Mouse (Mus musculus) hindbrain, embryonic 16.5 days (tissue): ENCODE data around the gene Nr3c2. TPM values are rescaled to one million over a fixed set of nuclear protein-coding genes. Genes with fewer than 3 reads are reported as not detected.

Experiments used
- ATAC-seq: fragments of 200-750 bp; cut with Nextera tagmentation; 2 replicates; pipeline ENCODE4 v1.8.0; 2017; ENCODE audit warnings: moderate TSS enrichment, moderate library complexity
- H3K27ac ChIP-seq: fragments of 300-500 bp; sonication (generic); 2 replicates; pipeline ENCODE4 v1.5.1; 2014; ENCODE audit warnings: low read depth, mild to moderate bottlenecking, control low read depth, low read length, moderate library complexity
- H3K27me3 ChIP-seq: fragments of 300-500 bp; sonication (generic); replicated peaks from 2 replicates; pipeline ENCODE4 v1.6.1; 2014; ENCODE audit warnings: low read length; ENCODE audit not compliant: control insufficient read depth, insufficient read depth
- H3K36me3 ChIP-seq: fragments of 300-500 bp; sonication (generic); 2 replicates; pipeline ENCODE4 v1.6.1; 2014; ENCODE audit warnings: mild to moderate bottlenecking, low read length, moderate library complexity, mixed read lengths; ENCODE audit not compliant: control insufficient read depth, insufficient read depth
- H3K4me1 ChIP-seq: fragments of 300-500 bp; sonication (generic); 2 replicates; pipeline ENCODE4 v1.6.1; 2014; ENCODE audit warnings: low read depth, low read length; ENCODE audit not compliant: control insufficient read depth, insufficient read depth
- H3K4me2 ChIP-seq: fragments of 300-500 bp; sonication (generic); 2 replicates; pipeline ENCODE4 v1.6.1; 2014; ENCODE audit warnings: mild to moderate bottlenecking, low read length, control low read depth, moderate library complexity
- H3K4me3 ChIP-seq: fragments of 300-500 bp; sonication (generic); 2 replicates; pipeline ENCODE4 v1.5.1; 2014; ENCODE audit warnings: mild to moderate bottlenecking, low read length, control low read depth, moderate library complexity
- H3K9ac ChIP-seq: fragments of 300-500 bp; sonication (generic); 2 replicates; pipeline ENCODE4 v1.6.1; 2014; ENCODE audit warnings: low read depth, mild to moderate bottlenecking, control low read depth, low read length, moderate library complexity
- H3K9me3 ChIP-seq: fragments of 300-500 bp; sonication (generic); 2 replicates; pipeline ENCODE4 v1.6.1; 2014; ENCODE audit warnings: mild to moderate bottlenecking, low read length, moderate library complexity; ENCODE audit not compliant: control insufficient read depth
- WGBS: fragments of 180-500 bp; shearing (Covaris S2); extraction: QIAGEN DNeasy Blood & Tissue Kit; methylation state at CpG from one replicate; pipeline ENCODE4 v1.1.7; 2014; 5-methylcytosine and 5-hydroxymethylcytosine counted together
- polyA plus RNA-seq: library from polyadenylated mRNA; unstranded; fragments of >200 nt; fragmentation: Nextera tagmentation; extraction: Ambion mirVana; gene quantifications from 2 replicates; pipeline ENCODE4 v1.2.1, GENCODE M21; 2015

Nr3c2 gene
- polyA plus RNA-seq, 1 experiment from 2014 or later, result 4.8 TPM

DNA sequence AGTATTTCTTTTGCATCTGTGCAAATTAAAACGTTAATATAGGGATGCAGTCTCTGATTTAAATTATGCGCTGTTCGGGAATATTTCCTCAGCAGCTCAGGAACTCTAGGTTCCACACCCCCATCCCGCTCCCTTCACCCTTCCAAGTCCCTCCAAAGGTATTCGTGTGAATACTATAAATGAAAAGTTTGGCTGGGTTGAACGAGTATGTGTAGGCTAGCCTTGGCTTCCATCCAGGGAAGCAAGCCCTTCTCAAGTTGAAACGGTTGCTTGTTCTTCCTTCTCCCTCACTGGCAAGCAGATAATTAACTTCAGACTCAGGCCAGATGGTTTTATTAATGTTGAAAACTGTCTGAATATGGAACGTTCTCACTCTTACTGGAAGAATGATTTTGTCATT is 186.8 kb downstream of the Nr3c2 start:
- no peaks in the 10 kb centered on the region for H3K9me3 ChIP-seq
- no peaks in the 10 kb centered on the region for H3K27me3 ChIP-seq
- ATAC-seq, result no peak
- no peak overlapping the region for H3K9ac ChIP-seq
- no peaks in the 10 kb centered on the region for H3K4me1 ChIP-seq
- 70% methylated on average over 8 of the region's 8 CpGs for WGBS
- no peak overlapping the region for H3K4me2 ChIP-seq
- H3K36me3 ChIP-seq, result no peaks in the 10 kb centered on the region
- no peak overlapping the region for H3K27ac ChIP-seq
- no peak overlapping the region for H3K4me3 ChIP-seq

DNA sequence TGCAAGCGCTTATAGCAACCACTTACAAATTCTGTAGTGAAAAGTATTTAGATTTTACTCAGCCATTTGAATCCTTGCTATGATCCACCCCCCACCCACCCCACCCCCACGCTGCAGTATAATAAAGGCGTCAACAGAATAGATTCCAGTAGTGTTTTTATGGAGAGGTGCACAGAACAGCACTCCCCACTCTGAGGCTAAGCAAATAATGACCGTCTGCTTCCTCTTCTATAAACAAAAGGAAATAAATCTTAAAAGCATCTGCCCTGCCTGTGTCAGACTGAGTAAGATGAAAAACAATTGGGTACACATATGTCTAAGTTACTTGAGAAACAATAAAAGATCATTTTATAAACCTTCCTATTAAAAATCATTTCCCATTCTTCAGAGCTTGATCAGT is 197.5 kb downstream of the Nr3c2 start:
- Histone ChIP-seq H3K4me2 (no peak overlapping the region), H3K9ac (no peak overlapping the region), H3K9me3 (no peaks in the 10 kb centered on the region), H3K4me1 (no peaks in the 10 kb centered on the region), H3K36me3 (no peaks in the 10 kb centered on the region), H3K4me3 (no peak overlapping the region), H3K27ac (no peak overlapping the region), H3K27me3 (no peaks in the 10 kb centered on the region)
- WGBS, result 59% methylated on average over 4 of the region's 4 CpGs
- no peak for ATAC-seq

DNA sequence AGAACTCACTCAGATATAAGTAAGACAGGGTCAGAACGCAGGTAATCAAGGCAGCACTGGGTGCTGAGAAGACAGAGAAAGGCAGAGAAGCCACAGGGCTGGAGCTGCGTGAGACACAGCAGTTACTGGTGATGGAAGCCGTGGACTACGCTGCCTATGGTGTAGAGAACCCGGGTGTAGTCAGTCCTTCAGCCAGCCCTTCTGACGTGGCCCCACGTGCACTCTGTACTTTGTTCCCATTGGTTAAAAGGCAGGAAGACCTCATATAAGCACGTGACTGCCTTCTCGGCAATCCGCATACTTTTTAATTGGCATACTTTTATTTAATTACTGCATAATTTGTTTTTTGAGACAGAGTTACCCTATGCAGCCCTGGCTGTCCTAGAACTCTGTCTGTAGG is 198.9 kb downstream of the Nr3c2 start:
- Histone ChIP-seq H3K9me3 (no peaks in the 10 kb centered on the region), H3K36me3 (no peaks in the 10 kb centered on the region), H3K27ac (no peak overlapping the region), H3K4me3 (no peak overlapping the region), H3K4me1 (no peaks in the 10 kb centered on the region), H3K9ac (no peak overlapping the region), H3K4me2 (no peak overlapping the region), H3K27me3 (no peaks in the 10 kb centered on the region)
- WGBS, result 88% methylated on average over 10 of the region's 10 CpGs
- no peak for ATAC-seq

DNA sequence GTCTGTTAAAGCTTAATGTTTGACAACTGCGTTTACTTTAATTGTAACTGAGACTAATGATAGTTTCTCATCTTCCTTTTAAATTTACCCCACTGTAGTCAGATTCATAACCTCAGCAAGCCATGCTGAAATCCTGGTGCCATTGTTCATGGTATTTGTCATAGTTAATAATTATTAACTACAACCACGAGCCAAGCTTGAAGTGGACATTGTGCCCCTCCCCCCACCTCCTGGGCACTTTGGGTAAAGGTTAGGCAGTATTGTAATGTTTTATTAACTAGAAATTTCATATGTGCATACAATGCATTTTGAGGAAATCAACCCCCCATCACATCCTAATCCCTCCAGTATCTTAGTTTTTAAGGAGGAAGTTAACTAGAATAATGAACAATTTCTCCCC is 201.1 kb downstream of the Nr3c2 start:
- Histone ChIP-seq H3K4me1 (no peaks in the 10 kb centered on the region), H3K36me3 (no peaks in the 10 kb centered on the region), H3K9me3 (no peaks in the 10 kb centered on the region), H3K4me3 (no peak overlapping the region), H3K9ac (no peak overlapping the region), H3K4me2 (no peak overlapping the region), H3K27ac (no peak overlapping the region), H3K27me3 (no peaks in the 10 kb centered on the region)
- 79% methylated on average over 2 of the region's 2 CpGs for WGBS
- ATAC-seq, result no peak

DNA sequence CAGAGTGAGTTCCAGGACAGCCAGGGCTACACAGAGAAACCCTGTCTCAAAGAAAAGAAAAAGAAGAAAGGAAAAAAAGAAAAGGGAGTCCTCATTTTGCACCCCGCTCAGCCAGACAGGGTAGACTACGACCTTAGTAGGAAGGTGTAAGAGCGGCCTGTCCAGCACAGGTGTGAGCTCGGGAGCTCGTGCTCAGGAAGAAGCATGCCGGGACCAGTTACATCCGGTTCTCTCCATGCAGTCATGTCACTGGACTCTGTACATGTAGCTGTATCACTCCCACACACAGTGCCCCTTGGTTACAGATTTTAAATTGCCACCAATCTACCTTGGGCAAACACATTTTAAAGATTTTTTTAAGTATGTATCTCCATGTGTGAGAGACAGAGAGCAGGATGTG is 203.6 kb downstream of the Nr3c2 start:
- Histone ChIP-seq H3K4me1 (no peaks in the 10 kb centered on the region), H3K9ac (no peak overlapping the region), H3K36me3 (no peaks in the 10 kb centered on the region), H3K4me3 (no peak overlapping the region), H3K9me3 (no peaks in the 10 kb centered on the region), H3K27me3 (no peaks in the 10 kb centered on the region), H3K4me2 (no peak overlapping the region), H3K27ac (no peak overlapping the region)
- WGBS, result 95% methylated on average over 7 of the region's 7 CpGs
- ATAC-seq, result no peak

DNA sequence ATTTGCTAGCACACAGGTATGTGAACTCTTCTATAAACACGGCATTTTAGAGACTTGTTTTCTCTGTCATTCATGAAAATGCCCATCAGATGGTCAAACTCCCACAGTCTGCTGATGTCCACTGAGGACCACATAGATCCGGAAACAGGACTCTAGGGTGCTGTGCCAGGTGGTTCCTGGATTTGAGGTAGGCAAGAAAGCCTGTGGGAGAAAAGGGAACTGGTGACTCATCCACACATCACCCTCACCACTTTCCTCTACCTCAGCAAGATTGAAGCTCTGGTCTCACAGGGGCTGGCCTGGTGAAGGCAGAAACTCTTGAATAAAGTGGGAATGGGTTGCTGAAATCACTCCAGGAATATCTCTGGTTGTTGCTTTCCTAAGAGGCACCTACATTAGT is 213.5 kb downstream of the Nr3c2 start:
- ATAC-seq, result no peak
- 94% methylated on average over 2 of the region's 2 CpGs for WGBS

DNA sequence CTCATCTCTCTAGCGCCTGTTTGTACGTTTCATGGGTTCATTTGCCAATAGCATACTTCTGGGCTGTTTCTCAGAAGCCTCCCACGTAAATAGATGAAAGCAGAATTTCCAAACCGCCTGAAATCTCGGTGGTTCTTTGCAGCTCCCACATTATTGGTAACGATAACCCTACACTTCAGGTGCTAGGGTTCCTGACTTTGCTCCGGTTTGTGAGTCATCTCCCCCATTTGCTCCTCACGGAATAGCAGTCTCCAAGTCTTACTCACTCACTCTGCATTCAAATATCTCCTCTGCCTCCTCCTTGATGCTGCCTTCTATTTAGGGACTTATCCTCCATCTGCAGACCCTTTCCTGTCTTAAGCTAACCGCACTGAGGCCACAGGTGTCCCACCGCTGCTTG is 215.5 kb downstream of the Nr3c2 start:
- Histone ChIP-seq H3K27me3 (no peaks in the 10 kb centered on the region), H3K36me3 (no peaks in the 10 kb centered on the region), H3K27ac (no peak overlapping the region), H3K9ac (no peak overlapping the region), H3K9me3 (no peaks in the 10 kb centered on the region), H3K4me3 (no peak overlapping the region), H3K4me1 (no peaks in the 10 kb centered on the region), H3K4me2 (no peak overlapping the region)
- 89% methylated on average over 10 of the region's 10 CpGs for WGBS
- ATAC-seq, result no peak

More for the DNA sequence above, 213.5 kb downstream of the Nr3c2 start:
- no peak overlapping the region for H3K4me2 ChIP-seq
- no peak overlapping the region for H3K4me3 ChIP-seq
- no peak overlapping the region for H3K9ac ChIP-seq
- H3K36me3 ChIP-seq, result no peaks in the 10 kb centered on the region
- no peaks in the 10 kb centered on the region for H3K27me3 ChIP-seq
- no peak overlapping the region for H3K27ac ChIP-seq
- H3K9me3 ChIP-seq, result no peaks in the 10 kb centered on the region
- no peaks in the 10 kb centered on the region for H3K4me1 ChIP-seq

DNA sequence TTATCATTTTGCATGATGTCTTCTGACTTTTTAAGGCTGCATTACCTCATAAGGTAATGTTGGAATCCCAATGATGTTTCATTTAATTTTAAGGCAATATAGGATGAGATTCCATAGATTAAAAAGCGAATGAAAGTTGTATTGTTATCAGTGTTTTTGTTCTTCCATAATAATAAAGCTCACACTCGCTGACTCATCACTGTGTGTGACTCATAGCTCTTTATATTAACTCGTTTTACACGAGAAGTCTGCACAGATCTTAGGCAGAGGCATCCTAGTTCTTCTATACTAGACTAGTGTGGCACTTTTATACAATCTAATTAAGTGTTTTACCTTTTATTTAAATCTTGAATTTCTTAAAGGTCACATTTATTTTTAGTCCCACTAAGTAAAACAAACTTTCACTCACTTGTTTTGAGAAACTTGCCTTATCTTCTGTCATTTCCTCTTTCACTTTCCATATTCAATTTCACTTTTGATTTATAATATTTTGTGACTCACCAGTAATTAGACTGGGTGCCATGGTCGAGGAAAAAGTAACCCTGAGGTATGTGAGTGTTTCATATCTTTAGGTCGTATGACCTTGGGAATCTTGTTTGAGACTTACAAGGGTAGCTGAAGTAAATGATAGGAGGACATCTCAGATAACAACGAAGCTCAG is 217.3 kb downstream of the Nr3c2 start:
- Histone ChIP-seq H3K4me2 (no peak overlapping the region), H3K27me3 (no peaks in the 10 kb centered on the region), H3K4me3 (no peak overlapping the region), H3K9me3 (no peaks in the 10 kb centered on the region), H3K9ac (no peak overlapping the region), H3K4me1 (0 out of 2 replicates have a peak, but pooled peaks cover under 1% of the 10 kb centered on the region), H3K27ac (no peak overlapping the region), H3K36me3 (no peaks in the 10 kb centered on the region)
- ATAC-seq, result no peak
- WGBS, result 78% methylated on average over 7 of the region's 7 CpGs

DNA sequence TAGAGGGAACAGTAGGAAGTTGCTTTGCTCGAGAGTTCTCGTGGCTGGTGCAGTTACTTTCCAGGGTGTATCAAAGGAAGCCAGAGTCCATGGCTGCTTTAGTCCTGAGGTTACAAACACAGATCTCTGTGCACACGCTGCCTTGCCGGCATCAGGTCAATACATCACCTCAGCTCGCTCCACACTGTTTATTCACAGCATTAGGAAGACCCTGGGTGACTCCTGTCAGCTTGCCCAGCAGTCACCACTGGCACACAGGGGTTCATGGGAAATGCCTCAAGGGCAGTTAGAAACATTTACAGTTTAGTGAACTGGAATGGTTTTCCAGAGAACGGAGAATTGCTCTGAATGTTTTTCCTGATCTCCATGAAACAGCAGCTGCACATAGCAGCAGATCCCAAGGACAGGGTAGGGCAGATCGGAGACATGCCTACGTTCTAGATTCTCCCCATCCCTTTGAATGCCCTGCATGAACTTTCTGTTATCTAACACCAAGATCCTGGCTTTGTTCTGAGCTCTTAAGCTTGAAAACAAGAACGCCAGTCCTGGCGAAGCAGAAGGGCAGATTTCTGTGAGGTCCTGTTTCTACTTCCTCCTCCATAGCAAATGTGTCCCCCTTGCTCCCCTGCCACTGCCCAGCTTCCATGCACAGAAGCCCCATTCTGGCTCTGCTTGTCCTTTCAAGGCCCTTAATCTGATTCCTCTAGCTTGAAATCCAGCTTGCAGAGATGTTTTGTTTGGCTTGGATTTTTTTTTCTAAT is 221.7 kb downstream of the Nr3c2 start:
- Histone ChIP-seq H3K4me1 (0 out of 2 replicates have a peak, but pooled peaks cover 2% of the 10 kb centered on the region), H3K4me3 (no peak overlapping the region), H3K4me2 (no peak overlapping the region), H3K27me3 (no peaks in the 10 kb centered on the region), H3K9ac (no peak overlapping the region), H3K27ac (no peak overlapping the region), H3K36me3 (no peaks in the 10 kb centered on the region), H3K9me3 (no peaks in the 10 kb centered on the region)
- no peak for ATAC-seq
- WGBS, result 62% methylated on average over 10 of the region's 10 CpGs
